Mouse (Mus musculus) limb, embryonic 11.5 days (tissue): Measurements from ENCODE around the gene Rasl12. TPM values are rescaled to one million over a fixed set of nuclear protein-coding genes. Genes with fewer than 3 reads are reported as not detected.

Experiments
- ATAC-seq: fragments of 200-750 bp; cut with Nextera tagmentation; 2 replicates; pipeline ENCODE4 v1.8.0; 2017; ENCODE audit warnings: low read depth; ENCODE audit not compliant: insufficient number of reproducible peaks, low FRiP score, low TSS enrichment
- DNase-seq: peaks from one replicate; pipeline ENCODE4 v3.0.0-alpha.2; 2015; ENCODE audit warnings: low spot score
- H3K27ac ChIP-seq: fragments of 300-500 bp; sonication (generic); replicated peaks from 2 replicates; pipeline ENCODE4 v1.5.1; 2014; ENCODE audit warnings: low read depth, mild to moderate bottlenecking, low read length
- H3K27me3 ChIP-seq: fragments of 300-500 bp; sonication (generic); 2 replicates; pipeline ENCODE4 v1.6.1; 2014; ENCODE audit warnings: mild to moderate bottlenecking, low read length, mixed read lengths; ENCODE audit not compliant: control insufficient read depth, insufficient read depth
- H3K36me3 ChIP-seq: fragments of 300-500 bp; sonication (generic); 2 replicates; pipeline ENCODE4 v1.6.1; 2014; ENCODE audit warnings: mild to moderate bottlenecking, low read length, moderate library complexity, mixed read lengths; ENCODE audit not compliant: control insufficient read depth, insufficient read depth
- H3K4me1 ChIP-seq: fragments of 300-500 bp; sonication (generic); 2 replicates; pipeline ENCODE4 v1.6.1; 2014; ENCODE audit warnings: low read length, mixed read lengths; ENCODE audit not compliant: control insufficient read depth, insufficient read depth
- H3K4me2 ChIP-seq: fragments of 300-500 bp; sonication (generic); 2 replicates; pipeline ENCODE4 v1.6.1; 2014; ENCODE audit warnings: low read depth, mild to moderate bottlenecking, moderate library complexity; ENCODE audit not compliant: severe bottlenecking
- H3K4me3 ChIP-seq: fragments of 300-500 bp; sonication (generic); 2 replicates; pipeline ENCODE4 v1.5.1; 2014; ENCODE audit warnings: low read depth, low read length
- H3K9ac ChIP-seq: fragments of 300-500 bp; sonication (generic); 2 replicates; pipeline ENCODE4 v1.6.1; 2014; ENCODE audit warnings: mild to moderate bottlenecking, low read length
- H3K9me3 ChIP-seq: fragments of 300-500 bp; sonication (generic); 2 replicates; pipeline ENCODE4 v1.6.1; 2016; ENCODE audit warnings: low read length; ENCODE audit not compliant: control insufficient read depth
- WGBS: fragments of 180-500 bp; shearing (Covaris S2); extraction: QIAGEN DNeasy Blood & Tissue Kit; methylation state at CpG from one replicate; pipeline ENCODE4 v1.1.7; 2014; 5-methylcytosine and 5-hydroxymethylcytosine counted together
- polyA plus RNA-seq: library from polyadenylated mRNA; unstranded; fragments of >200 nt; fragmentation: Nextera tagmentation; extraction: Ambion mirVana; gene quantifications from 2 replicates; pipeline ENCODE4 v1.2.1, GENCODE M21; 2014

Gene Rasl12
- polyA plus RNA-seq, 1 experiment from 2014 or later: 9.7 TPM

- H3K27ac ChIP-seq: no peak overlapping the region
- H3K4me3 ChIP-seq: no peak overlapping the region
- DNase-seq: no peak
- H3K4me2 ChIP-seq: no peak overlapping the region
- no peak for ATAC-seq
- WGBS: 92% methylated on average over 6 of the region's 6 CpGs
- H3K4me1 ChIP-seq: peaks cover 9% of the 10 kb centered on the region; the same call in 1 of the 2 replicates
- no peaks in the 10 kb centered on the region for H3K27me3 ChIP-seq
- no peak overlapping the region for H3K9ac ChIP-seq
- no peaks in the 10 kb centered on the region for H3K9me3 ChIP-seq
- H3K36me3 ChIP-seq: 0 out of 2 replicates have a peak, but pooled peaks cover 2% of the 10 kb centered on the region
Measured at GRCm38 (mm10) chr9:65464161-65464560, 65.9 kb downstream of the Rasl12 start.

Other genes starting within 250 kb of the Rasl12 start
- gene Parp16, start 203.2 kb upstream of the Rasl12 start, polyA plus RNA-seq: 7.2 and 8.2 TPM in 2 replicates
- 0.11 TPM in 2 replicates for gene Cilp, start 133.3 kb upstream of the Rasl12 start, polyA plus RNA-seq
- 54.1 and 59.1 TPM in 2 replicates for gene Clpx, start 104.2 kb upstream of the Rasl12 start, polyA plus RNA-seq
- 16.8 and 17.7 TPM in 2 replicates for gene Pdcd7, start 52.4 kb upstream of the Rasl12 start, polyA plus RNA-seq
- gene Ubap1l, start 37.5 kb upstream of the Rasl12 start, polyA plus RNA-seq: 0.47 and 0.96 TPM in 2 replicates
- gene Kbtbd13, start 6.9 kb upstream of the Rasl12 start, polyA plus RNA-seq: 0.64 and 1.0 TPM in 2 replicates
- not detected in 2 replicates for gene Slc51b, start 24.4 kb downstream of the Rasl12 start, polyA plus RNA-seq
- gene Mtfmt, start 37.3 kb downstream of the Rasl12 start, polyA plus RNA-seq: 20.1 and 21.1 TPM in 2 replicates
- 114 and 121 TPM in 2 replicates for gene Spg21, start 62.4 kb downstream of the Rasl12 start, polyA plus RNA-seq
- not detected in 2 replicates for gene Ankdd1a, start 121.7 kb downstream of the Rasl12 start, polyA plus RNA-seq
- 12.2 and 12.5 TPM in 2 replicates for gene Plekho2, start 181.5 kb downstream of the Rasl12 start, polyA plus RNA-seq
- 13.3 and 15.0 TPM in 2 replicates for gene Pif1, start 188.7 kb downstream of the Rasl12 start, polyA plus RNA-seq
- 29.7 and 31.5 TPM in 2 replicates for gene Rbpms2, start 231.1 kb downstream of the Rasl12 start, polyA plus RNA-seq